Mouse (Mus musculus) embryonic facial prominence, embryonic 10.5 days (tissue): ENCODE data around the gene C5ar2. TPM values are rescaled to one million over a fixed set of nuclear protein-coding genes. Genes with fewer than 3 reads are reported as not detected.

Experiments
- DNase-seq: peaks from one replicate; pipeline ENCODE4 v3.0.0-alpha.2; 2017; ENCODE audit warnings: low spot score
- H3K27ac ChIP-seq: fragments of 300-500 bp; sonication (generic); replicated peaks from 2 replicates; pipeline ENCODE4 v1.5.1; 2016; ENCODE audit warnings: mild to moderate bottlenecking
- H3K27me3 ChIP-seq: fragments of 300-500 bp; sonication (generic); replicated peaks from 2 replicates; pipeline ENCODE4 v1.6.1; 2016; ENCODE audit warnings: low read depth, mild to moderate bottlenecking; ENCODE audit not compliant: poor library complexity, severe bottlenecking
- H3K36me3 ChIP-seq: fragments of 300-500 bp; sonication (generic); replicated peaks from 2 replicates; pipeline ENCODE4 v1.6.1; 2016; ENCODE audit warnings: mild to moderate bottlenecking, moderate library complexity
- H3K4me1 ChIP-seq: fragments of 300-500 bp; sonication (generic); 2 replicates; pipeline ENCODE4 v1.6.1; 2016
- H3K4me3 ChIP-seq: fragments of 300-500 bp; sonication (generic); 2 replicates; pipeline ENCODE4 v1.5.1; 2016; ENCODE audit warnings: mild to moderate bottlenecking, moderate library complexity
- H3K9me3 ChIP-seq: fragments of 300-500 bp; sonication (generic); 2 replicates; pipeline ENCODE4 v1.6.1; 2016; ENCODE audit warnings: mild to moderate bottlenecking
- WGBS: fragments of 180-500 bp; shearing (Covaris S2); methylation state at CpG from one replicate; pipeline ENCODE4 v1.1.7; 2016; 5-methylcytosine and 5-hydroxymethylcytosine counted together
- polyA plus RNA-seq: library from polyadenylated mRNA; unstranded; fragments of >200 nt; fragmentation: Nextera tagmentation; extraction: Ambion mirVana; gene quantifications from 2 replicates; pipeline ENCODE4 v1.2.1, GENCODE M21; 2016

Gene C5ar2
- polyA plus RNA-seq: 0.05 and 0.09 TPM in 2 replicates

DNA sequence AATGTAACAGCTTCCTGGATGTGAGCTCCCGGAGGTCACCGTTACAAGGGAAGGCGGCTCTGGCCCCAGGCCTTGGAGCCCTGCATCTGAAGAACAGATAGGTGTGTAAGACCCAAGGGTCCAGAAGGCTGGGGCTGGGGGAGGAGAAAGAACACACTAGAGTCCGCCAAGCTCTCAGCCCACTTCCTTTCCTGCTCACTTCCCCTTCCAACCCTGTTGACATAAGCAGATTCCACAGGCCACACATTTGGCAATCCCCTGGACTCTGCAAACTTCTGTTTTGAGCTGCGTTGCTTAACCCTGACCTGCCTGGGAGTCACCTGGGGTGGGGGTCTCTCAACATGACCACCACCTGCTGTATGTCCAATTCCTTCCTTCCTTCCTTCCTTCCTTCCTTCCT lies at the start of gene C5ar2:
Gene C5ar2, minus strand, starts transcription at position 88 of the 400 bp plus-strand sequence.
- no peak for DNase-seq
- Histone ChIP-seq H3K27ac (no peak within 1 kb of the TSS), H3K9me3 (no peaks in the 10 kb centered on the region), H3K27me3 (no peaks in the 10 kb centered on the region), H3K4me3 (no peak within 1 kb of the TSS), H3K36me3 (no peaks in the 10 kb centered on the region), H3K4me1 (peaks cover 3% of the 10 kb centered on the region; the same call in 1 of the 2 replicates)
- 69% methylated on average over 5 of the region's 5 CpGs for WGBS

DNA sequence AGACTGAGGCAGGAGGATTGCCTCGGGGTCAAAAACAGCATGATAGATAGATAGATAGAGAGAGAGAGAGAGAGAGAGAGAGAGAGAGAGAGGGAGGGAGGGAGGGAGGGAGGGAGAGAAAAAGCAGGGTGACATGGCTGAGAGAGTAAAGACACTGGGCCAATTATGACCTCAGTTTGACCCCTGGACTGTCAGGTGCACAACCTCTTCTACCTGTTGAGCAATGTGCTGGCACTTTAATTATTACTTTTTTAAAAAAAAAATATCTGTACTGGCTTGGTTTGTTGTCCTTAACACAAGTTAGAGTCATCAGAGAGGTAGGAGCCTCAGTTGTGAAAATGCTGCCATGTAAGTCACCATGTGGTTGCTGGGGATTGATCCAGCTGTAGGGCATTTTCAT lies 43.8 kb upstream of the C5ar2 start:
- Histone ChIP-seq H3K27me3 (no peaks in the 10 kb centered on the region), H3K36me3 (peaks cover 16% of the 10 kb centered on the region), H3K4me1 (peaks cover 14% of the 10 kb centered on the region), H3K27ac (no peak overlapping the region), H3K4me3 (no peak overlapping the region), H3K9me3 (no peaks in the 10 kb centered on the region)
- WGBS: 81% methylated on average over 1 of the region's 1 CpGs
- DNase-seq: no peak

- Histone ChIP-seq H3K4me3 (peak overlapping the region; percentile 82), H3K27ac (peak overlapping the region; percentile 97), H3K36me3 (peaks cover 23% of the 10 kb centered on the region), H3K9me3 (no peaks in the 10 kb centered on the region), H3K27me3 (no peaks in the 10 kb centered on the region), H3K4me1 (peaks cover 14% of the 10 kb centered on the region)
- no peak for DNase-seq
- WGBS: 84% methylated on average over 2 of the region's 2 CpGs
Measured at GRCm38 (mm10) chr7:16287016-16287415, 43.1 kb upstream of the C5ar2 start.

DNA sequence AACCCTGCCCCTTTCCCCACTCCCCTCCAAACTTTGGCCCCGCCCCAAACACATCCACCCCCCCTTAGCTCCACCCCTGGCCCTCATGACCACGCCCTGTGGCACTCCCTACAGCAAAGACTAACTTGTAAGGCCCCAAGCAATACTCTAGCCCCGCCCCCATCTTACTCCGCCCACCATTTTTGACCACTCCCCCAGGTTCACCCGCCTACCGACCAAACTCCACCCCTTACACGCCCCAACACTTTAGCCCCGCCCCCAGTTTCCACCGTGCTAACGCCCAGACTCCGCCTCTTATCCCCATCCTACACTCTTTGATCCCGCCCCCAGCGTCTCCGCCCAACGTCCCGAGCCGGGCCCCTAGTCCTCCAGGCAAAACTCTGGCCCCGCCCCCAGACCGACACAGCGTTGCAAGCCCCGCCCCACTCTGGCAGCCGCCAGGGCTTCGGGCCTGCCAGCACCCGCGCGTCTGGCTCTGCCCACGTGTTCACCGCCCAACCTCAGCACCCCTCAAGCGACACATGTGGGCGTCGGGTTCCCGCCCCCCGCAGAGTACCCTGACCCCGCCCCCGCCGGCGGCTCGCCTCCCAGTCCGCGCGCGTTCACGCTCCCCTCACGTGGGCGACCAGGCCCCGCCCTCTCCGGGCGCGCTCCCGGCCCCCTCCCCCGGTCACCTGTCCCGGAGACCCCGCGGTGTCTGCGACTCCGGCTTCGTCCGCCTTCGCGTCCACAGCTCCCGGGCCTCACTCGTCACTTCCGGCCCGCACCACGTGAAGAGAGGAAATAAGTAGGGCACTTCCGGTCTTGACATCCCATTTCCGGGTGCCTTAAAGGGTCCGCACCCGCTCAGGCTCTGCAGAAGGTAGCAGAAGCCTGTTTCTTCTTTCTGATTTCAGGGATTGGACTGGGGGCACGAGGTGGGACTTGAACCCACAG lies 42.3 kb upstream of the C5ar2 start, which contains the start of gene Ccdc9:
Gene Ccdc9, minus strand, starts transcription at position 770 of the 936 bp plus-strand sequence.
- under 1% methylated on average over 70 of the region's 70 CpGs for WGBS
- Histone ChIP-seq H3K27ac (peak within 1 kb of the TSS; percentile 97), H3K4me3 (peak within 1 kb of the TSS; percentile 82), H3K27me3 (no peaks in the 10 kb centered on the region), H3K9me3 (no peaks in the 10 kb centered on the region), H3K4me1 (peaks cover 14% of the 10 kb centered on the region), H3K36me3 (peaks cover 31% of the 10 kb centered on the region)
- DNase-seq: peak; percentile 100

DNA sequence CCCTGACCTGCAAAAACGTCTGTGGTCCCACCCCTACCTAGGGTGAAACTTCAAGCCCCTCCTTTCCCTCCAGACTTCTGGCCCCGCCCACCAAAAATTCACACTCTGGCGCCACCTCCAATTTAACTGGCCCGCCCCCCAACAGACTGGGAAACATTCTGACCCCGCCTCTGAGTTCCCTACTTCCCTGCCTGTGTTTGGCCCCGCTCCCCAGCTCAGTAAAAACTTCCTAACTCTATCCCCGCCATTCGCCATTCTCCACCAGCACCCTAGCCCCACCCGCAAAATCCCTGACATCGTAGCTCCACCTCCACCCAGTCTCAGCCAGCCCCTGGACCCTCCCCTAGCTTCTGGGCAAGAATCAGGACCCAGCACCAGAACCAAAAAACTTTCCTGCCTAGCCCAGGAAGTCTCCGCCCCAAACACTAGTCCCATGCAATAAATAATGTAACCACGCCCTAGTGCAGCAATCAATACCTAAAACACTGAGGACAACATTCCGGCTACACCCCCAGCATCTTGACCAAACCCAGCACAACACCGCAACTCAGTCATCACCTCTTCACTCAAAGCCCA lies 41.6 kb upstream of the C5ar2 start:
- H3K36me3 ChIP-seq: peaks cover 38% of the 10 kb centered on the region
- H3K4me1 ChIP-seq: peaks cover 14% of the 10 kb centered on the region
- H3K27ac ChIP-seq: peak overlapping the region; percentile 97; the same call in 1 of the 2 replicates
- H3K27me3 ChIP-seq: no peaks in the 10 kb centered on the region
- DNase-seq: peak; percentile 66
- no peaks in the 10 kb centered on the region for H3K9me3 ChIP-seq
- 5% methylated on average over 14 of the region's 14 CpGs for WGBS
- peak overlapping the region; percentile 82 for H3K4me3 ChIP-seq

DNA sequence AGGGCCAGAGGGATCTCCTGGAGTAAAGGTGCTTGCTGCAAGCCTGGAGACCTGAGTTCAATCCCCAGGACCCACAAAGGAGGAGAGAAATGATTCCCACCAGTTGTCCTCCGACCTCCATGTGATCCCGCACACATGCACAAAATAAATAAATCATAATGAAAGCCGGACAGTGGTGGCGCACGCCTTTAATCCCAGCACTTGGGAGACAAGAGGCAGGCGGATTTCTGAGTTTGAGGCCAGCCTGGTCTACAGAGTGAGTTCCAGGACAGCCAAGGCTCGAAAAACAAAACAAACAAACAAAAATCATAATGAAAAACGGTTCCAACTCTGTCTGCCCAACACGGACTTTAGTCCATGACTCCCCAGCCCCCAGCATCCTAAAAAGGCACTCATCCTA lies 41.0 kb upstream of the C5ar2 start:
- WGBS: 75% methylated on average over 9 of the region's 9 CpGs
- no peaks in the 10 kb centered on the region for H3K27me3 ChIP-seq
- no peak for DNase-seq
- peaks cover 14% of the 10 kb centered on the region for H3K4me1 ChIP-seq
- H3K4me3 ChIP-seq: peak overlapping the region; percentile 82
- peaks cover 44% of the 10 kb centered on the region for H3K36me3 ChIP-seq
- 0 out of 2 replicates have a peak overlapping the region, but pooled peaks have one; percentile 97 for H3K27ac ChIP-seq
- H3K9me3 ChIP-seq: no peaks in the 10 kb centered on the region

GRCm38 (mm10) chr7:16284001-16284400 lies 40.0 kb upstream of the C5ar2 start:
- WGBS: 90% methylated on average over 8 of the region's 8 CpGs
- Histone ChIP-seq H3K4me3 (no peak overlapping the region), H3K36me3 (peaks cover 52% of the 10 kb centered on the region), H3K27me3 (no peaks in the 10 kb centered on the region), H3K27ac (no peak overlapping the region), H3K9me3 (no peaks in the 10 kb centered on the region), H3K4me1 (peaks cover 14% of the 10 kb centered on the region)
- no peak for DNase-seq

DNA sequence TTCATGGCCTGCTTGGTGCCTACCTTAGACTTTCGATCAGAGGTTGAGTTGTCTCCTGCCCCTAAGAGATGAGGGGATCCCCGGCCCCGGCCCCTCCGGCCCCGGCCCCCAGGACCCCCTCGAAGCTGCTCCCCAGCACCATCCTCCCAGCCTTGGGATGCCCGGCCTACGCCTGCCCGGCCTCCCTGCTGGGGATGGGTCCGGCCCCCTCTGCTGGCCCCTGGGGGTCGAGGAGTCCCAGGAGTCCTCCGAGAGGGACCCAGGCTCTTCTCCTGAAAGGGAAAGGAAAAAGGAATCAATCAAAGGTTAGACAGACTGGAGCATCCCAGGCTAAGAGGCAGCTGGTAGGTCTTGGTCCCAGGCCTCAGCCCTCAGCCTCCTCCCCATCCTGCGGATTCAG lies 38.4 kb upstream of the C5ar2 start:
- Histone ChIP-seq H3K36me3 (peaks cover 68% of the 10 kb centered on the region), H3K9me3 (no peaks in the 10 kb centered on the region), H3K4me1 (peaks cover 14% of the 10 kb centered on the region), H3K4me3 (no peak overlapping the region), H3K27ac (no peak overlapping the region), H3K27me3 (no peaks in the 10 kb centered on the region)
- DNase-seq: no peak
- 92% methylated on average over 13 of the region's 13 CpGs for WGBS

DNA sequence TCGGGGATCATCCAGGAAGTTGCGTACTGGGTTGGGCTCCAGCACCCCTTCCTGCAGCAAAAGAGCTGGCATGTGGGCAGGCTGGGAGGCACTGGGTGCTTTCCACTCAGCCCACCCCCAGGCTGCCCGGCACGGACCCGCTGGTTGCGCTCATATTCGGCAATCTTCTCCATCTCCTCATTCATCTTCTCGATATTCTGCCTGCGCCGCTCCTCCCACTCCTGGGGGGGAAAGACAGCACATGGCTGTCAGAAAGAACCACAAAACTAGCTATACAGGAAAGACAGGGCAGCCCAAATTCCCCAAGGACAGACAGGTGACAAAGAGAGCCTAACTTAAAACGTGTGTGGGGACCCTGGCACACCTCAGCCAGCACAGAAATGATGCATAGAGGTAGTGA lies 36.8 kb upstream of the C5ar2 start:
- peaks cover 84% of the 10 kb centered on the region for H3K36me3 ChIP-seq
- H3K9me3 ChIP-seq: no peaks in the 10 kb centered on the region
- 93% methylated on average over 11 of the region's 11 CpGs for WGBS
- H3K4me1 ChIP-seq: peaks cover 11% of the 10 kb centered on the region
- no peak overlapping the region for H3K4me3 ChIP-seq
- no peak for DNase-seq
- H3K27me3 ChIP-seq: 0 out of 2 replicates have a peak, but pooled peaks cover under 1% of the 10 kb centered on the region
- H3K27ac ChIP-seq: no peak overlapping the region

DNA sequence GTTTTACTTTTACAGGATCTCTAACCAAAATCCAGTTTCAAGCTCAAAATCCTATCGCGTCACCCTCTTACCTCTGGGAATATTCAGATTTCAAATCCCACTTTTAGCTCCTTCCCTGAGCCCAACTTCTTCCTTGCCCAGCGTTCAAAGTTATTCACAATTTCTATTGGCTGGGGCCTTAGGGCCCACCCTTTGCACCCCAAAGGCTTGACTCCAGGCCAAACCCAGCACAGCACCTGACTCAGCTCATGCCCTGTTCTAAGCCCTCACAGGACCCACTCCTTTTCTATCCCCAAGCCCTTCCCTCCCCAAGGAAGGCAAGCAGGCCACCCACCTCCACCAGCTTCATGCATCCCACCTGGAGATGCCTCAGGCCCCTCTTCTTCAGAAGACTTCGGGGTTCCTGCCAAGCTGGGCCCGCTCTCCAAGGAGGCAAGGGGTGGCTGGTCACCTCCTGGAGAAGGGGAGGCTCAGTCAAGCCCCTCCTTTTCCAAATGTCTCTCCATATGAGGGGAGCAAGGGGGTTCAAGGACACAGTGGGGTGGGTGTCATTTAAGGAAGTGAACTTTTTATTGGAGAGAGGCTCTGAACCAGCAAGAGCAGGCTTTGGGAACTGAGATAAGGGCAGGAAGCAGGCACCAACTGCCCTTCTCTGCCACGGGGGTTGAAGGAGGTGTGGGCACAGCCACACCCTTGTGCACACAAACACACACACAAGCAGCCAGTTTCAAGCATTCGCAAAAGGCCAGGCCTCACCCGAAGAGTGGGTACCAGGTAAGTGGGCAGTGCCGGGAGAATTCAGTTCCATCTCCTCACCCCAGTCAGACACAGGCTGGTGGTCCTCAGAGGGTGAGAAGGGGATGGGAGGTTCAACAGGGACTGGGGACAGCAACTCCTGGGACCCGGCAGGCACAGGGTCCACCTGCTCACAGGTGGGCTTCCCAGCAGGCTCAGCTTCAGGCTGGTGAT lies 31.3 kb upstream of the C5ar2 start:
- peaks cover 30% of the 10 kb centered on the region for H3K27me3 ChIP-seq
- H3K36me3 ChIP-seq: peaks cover 51% of the 10 kb centered on the region
- H3K4me3 ChIP-seq: no peak overlapping the region
- WGBS: 89% methylated on average over 10 of the region's 10 CpGs
- H3K9me3 ChIP-seq: no peaks in the 10 kb centered on the region
- no peak for DNase-seq
- H3K4me1 ChIP-seq: peaks cover 39% of the 10 kb centered on the region
- no peak overlapping the region for H3K27ac ChIP-seq

- H3K27me3 ChIP-seq: peaks cover 34% of the 10 kb centered on the region
- DNase-seq: peak; percentile 86
- peak overlapping the region; percentile 78 for H3K4me3 ChIP-seq
- peaks cover 39% of the 10 kb centered on the region for H3K4me1 ChIP-seq
- no peaks in the 10 kb centered on the region for H3K9me3 ChIP-seq
- H3K36me3 ChIP-seq: peaks cover 39% of the 10 kb centered on the region
- under 1% methylated on average over 18 of the region's 18 CpGs for WGBS
- peak overlapping the region; percentile 82 for H3K27ac ChIP-seq
Measured at GRCm38 (mm10) chr7:16273766-16274140, 29.8 kb upstream of the C5ar2 start.
